Mouse (Mus musculus): ENCODE results near the gene Klhl32.
A peak's percentile ranks its signal among the peaks of the same experiment; 100 is the strongest.
"Not testable (repeated sequence)": the region's sequence is repeated elsewhere in the genome, so short reads cannot be mapped to it uniquely, and the experiment has no call there.

The Klhl32 gene

DNA sequence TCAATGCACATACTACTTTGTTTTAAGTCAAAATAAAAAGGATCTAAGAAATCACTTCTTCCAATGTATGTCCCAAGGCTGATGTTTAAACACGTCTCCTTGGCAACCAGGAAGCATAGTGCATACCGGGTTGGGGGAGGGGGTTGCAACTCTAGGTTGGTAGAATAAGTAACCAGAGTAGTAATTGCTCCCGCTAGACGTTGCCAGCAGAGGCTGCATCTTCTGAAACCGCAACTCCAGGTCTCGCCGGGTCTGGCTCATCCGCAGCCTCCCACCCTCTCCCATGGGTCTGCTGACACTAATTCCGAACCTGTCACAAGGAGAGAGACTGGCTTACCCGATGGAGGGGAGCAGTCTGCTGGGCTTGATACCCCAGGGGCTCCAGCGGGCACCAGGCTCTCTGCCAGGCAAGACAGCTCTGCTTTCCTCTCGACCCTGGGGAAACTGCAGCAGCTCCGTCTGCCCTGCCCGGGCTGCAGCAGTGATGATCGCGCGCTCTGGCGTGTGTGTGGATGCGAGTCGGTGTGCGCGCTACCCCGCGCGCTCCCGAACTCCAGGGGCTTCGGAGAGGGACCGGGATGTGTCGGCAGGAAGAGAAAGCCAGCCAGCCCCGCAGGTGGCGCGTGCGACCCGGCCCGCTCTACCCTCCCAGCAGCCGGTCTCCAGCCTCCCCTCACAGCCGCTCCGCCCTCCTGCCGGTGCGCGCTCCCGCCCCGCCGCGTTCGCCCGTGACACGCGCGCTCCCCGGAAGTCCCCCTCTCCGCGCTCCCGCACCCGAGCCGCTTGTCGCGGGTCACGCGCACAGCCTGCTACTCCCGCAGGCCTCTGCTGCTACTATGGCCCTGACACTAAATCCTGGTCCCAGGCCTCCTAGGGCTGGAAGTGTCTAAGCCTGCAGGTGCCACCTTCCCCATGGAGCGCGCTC is at the start of gene Klhl32:
TSS of gene Klhl32 (minus strand) at position 724 of the 925 bp plus-strand sequence.
- peak; percentile 46 for DNase-seq (ENCODE audit: low read depth, low spot score)

DNA sequence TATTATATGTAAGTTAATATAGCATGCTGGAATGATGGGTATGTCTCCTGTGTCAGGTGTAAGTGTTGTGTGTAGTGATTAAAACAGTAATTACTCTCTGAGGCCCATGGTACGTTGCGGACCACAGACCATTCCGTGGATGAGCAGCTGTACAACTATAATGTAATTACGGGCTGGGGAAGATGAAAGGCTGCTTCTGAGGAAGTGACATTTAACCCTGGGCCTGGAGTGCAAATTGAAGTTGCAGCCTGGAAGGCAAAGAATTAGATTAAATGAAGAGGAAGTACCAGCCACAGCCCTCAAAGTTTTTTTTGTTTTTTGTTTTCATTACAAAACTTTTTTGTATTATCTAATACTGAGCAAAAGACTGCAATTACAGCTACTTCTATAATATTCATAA is 48.2 kb upstream of the Klhl32 start:
- no peak for DNase-seq (ENCODE audit: low read depth, low spot score)

DNA sequence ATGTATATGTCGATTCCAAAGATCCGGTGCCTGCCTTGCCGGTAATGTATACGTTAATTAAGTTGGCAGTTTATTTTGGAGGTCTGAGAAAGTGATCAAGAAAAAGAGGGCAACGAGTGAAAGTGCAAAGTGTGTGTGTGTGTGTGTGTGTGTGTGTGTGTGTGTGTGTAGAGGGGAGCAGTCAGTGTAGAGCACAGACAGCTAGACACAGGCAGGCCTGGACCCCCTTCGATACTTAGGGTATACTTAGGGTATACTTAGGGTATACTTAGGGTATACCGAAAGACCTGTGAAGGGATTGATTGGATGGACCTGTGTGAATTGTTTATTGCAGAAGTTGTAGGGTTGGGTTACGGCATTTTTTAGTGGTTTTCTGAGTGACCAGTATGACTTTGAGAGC is 47.7 kb upstream of the Klhl32 start:
- DNase-seq (ENCODE audit: low read depth, low spot score): no peak

DNA sequence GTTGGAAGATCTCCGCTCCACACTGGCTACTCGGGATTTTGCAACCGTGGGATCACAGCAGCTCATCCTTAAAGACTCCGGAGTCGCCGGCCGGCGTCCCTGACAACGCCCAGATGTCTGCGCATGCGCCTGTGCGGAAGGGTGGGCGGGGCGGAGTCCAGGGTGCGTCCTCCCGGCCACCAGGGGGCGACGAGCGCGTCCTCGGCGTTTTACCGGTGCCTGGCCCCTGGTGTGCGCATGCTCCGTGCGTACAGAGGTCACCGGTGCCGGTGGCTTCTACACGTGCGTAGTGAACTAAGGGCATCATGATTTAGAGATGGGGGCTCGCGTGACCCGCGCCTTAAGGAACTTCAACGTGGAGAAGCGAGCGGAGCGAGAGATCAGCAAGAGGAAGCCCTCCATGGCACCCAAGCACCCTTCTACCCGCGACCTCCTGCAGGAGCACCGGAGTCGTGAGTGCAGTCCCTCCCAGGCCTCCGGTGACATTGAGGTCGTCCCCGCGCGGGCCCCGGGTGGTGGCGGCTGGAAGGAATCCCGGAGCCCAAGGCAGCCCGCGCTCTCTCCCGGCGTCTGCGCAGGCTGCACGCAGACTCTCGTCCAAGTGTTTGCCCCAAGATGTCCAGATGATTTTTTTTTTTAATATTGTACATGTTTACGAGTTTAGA is 47.1 kb upstream of the Klhl32 start, which contains the start of gene Ndufaf4:
TSS of gene Ndufaf4 (plus strand) at position 233 of the 665 bp plus-strand sequence.
- DNase-seq (ENCODE audit: low read depth, low spot score): peak; percentile 95

DNA sequence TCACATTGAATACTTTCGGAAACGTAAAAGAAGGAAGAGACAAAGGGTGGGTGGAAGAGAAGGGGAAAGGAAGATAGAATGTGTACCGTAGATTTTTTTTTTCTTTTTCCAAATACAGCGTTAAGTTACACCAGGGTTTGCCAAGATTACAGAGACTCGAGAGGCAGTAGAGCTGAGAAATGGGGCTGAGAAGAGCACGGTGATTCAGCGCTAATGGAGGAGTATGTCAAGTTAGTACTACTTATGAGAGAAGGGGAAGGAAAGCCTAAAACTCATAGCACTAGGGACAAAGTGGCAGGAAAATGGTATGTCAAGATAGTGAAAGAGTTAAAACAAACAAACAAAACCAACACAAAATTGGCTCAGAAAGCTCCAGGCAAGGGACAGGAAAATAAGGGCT is 46.4 kb upstream of the Klhl32 start:
- DNase-seq (ENCODE audit: low read depth, low spot score): no peak

DNA sequence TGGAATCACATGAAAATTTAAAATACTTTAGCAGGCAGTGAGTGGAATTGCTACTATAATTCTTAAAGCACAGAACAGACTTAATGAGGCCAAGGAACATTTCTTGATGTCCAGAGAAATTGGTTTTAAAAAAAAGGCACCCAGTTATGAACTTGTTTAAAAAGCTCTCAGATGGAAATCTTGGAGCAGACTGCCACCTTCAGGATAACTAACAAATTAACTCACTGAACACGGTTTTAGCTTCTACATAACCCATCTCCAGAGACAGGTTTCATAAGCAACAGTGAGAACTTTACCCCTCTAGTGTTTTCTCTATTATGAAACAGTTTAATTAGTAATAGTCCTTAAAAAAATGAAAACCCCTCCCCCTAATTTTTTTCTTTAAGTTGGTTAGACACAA is 45.9 kb upstream of the Klhl32 start:
- peak; percentile 34 for DNase-seq (ENCODE audit: low read depth, low spot score)

DNA sequence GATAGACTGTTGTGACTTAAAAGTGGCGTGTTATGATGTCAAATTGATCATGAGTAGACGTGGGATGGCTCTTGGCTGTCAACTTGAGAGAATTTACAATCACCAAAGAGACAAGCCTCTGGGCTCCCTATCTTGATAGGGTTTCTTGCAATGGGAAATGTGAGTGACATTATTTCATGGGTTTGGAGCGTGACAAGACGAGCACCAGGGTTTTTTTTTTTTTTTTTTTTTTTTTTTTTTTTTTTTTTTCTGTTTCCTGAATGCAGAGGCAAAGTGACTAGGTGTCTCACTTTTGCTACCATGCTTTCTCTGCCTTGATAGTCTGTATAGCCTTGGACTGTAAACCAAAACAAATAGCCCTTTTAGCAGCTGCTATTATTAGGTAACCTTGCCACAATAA is 43.7 kb upstream of the Klhl32 start:
- DNase-seq (ENCODE audit: low read depth, low spot score): no peak

DNA sequence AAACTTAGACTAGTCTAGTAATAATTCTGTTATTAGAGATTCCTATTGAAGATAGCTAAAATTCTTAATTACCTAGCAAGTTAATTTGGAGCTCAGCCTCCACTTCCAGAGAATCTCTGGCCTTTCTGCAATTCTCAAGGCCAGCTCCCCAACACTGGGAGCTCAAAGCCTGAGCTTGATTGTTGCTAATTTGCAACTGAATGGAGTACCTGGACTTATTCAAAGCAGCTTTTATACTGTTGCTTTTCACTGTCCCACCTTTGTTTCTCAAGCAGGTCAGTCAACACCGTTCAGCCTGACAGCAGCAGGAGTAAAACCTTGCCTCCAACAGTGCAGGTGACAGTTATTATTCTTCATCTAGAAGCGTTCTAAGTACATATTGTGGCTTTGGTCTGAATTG is 41.4 kb upstream of the Klhl32 start:
- DNase-seq (ENCODE audit: low read depth, low spot score): not testable (repeated sequence)

DNA sequence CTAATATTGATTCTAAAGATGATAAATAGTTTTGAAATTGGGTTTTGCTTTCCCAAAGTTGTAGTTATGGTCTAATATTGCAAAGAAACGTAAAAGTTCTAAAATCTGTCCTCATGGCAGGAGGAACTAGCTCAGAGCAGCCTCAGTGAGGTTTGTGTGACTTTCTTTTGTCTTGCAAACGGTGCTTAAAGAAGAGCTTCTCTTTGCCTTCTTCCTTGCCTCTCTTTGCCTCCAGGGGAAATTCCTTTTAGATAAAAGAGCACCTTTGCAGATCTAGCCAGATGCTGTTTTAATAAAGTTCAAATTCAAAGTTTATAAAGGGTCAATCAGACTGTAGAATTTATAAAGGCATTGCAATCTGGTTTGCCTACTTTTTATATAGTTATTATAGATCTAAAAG is 38.5 kb upstream of the Klhl32 start:
- not testable (repeated sequence) for DNase-seq (ENCODE audit: low read depth, low spot score)

DNA sequence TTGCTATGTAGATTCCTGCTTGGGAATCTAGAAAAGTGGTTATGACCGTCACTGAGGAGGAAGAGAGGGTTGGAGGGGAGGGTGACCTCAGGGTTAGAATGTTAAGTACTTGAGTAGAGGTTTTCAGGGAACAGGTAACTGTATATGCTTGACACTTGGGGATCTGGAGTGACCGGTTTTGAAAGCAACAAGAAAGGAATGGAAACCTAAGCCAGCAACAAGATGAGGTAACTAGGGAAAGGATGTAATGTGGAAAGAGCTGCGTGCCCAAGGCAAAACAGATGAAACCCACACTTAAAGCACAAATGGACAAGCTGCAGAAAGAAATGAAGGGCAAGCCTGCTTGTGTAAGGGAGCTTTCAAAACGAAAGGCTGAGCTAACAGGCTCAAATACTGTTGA is 18.3 kb upstream of the Klhl32 start:
- no peak for DNase-seq (ENCODE audit: low read depth, low spot score)

DNA sequence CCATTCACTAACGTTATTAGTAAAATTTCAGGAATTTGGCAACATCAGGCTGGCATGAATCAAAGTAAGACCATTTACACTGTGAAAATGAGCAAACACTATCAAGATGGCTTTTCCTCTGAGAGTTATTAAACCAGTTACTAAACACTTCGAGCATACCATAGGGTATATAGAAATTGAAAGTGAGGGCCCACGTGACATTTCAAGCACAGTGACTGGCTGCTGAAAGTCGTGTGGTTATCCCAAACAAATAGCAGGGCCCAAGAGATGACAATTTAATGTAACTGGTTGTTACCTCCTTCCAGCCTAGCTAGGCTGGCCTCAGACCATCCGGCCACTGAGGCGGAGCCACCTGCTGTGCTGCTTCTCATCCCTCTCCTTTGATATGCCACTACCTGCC is 14.8 kb upstream of the Klhl32 start:
- DNase-seq (ENCODE audit: low read depth, low spot score): no peak

DNA sequence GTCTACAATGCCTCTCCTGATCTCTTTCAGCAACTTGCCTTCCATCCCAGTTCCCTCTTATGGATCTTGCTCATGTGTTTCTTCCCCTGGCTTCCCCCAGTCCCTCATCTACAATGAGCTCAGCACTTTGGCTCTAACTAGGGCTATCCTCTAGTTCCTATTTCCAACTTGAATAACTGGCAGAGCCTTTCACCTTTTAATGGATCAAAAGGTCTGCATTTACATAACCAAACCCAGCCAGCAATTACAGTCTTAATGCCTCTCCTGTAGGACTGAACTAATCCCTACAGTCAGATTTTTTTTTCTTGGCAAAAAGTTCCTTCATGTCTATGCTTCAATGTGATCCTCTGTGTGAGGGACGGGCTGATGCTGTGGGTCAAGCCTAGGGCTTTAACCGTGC is 3.5 kb downstream of the Klhl32 start:
- no peak for DNase-seq (ENCODE audit: low read depth, low spot score)

DNA sequence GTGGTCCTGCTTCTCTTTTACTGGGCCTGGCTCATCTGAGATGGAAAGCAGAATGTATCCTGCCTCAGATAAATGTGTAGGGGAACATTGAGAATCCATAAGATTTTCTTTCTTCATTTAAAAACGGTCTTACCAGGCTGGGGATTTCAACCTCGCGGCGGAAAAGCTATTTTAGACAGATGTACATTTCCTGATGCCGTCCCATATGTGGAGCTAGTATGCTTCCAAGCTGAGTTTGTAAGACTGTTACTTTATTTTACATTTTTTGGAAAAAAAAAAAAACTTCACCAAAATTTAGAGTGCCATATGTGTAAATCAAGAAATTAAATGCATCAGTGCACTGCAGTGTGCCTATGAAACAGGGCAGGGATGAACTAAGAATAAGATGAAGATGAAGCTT is 5.4 kb downstream of the Klhl32 start:
- DNase-seq (ENCODE audit: low read depth, low spot score): no peak

DNA sequence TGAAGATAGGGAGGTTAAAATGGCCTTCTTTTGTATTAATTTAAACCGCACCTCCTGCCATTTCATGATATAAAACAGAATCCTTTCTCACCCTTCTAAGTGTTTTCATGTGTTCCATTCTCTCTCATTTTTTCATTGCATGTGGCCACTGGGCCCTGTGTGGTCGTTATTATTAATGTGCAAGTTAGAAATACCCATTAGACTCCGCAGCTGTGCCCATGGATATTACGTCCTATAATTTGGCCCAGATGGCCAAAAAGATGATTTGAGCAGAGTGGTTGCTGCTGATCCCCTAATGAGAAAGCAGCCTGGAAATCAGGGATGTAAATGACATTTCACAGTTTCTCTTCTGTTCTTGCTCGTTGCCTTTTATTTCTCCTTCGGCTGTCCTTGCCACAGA is 12.4 kb downstream of the Klhl32 start:
- no peak for DNase-seq (ENCODE audit: low read depth, low spot score)

DNA sequence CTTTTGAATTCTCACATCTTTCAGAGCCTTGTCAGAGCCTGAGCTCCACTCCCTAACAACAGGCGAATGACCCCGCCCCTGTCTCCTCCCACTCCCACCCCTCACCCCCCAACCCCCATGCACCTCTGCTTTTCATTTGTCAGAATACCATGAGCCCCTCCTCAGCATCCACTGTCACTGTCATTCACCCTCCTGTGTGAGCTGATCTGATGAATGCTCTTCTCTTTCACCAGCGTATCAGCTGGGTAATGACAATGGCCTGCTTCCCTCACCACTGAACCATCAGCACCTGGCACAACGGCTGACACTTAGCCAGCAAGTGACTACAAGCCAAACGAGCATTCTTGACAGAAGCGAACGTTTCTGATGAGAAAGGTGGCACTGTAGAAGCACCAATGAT is 15.4 kb downstream of the Klhl32 start:
- no peak for DNase-seq (ENCODE audit: low read depth, low spot score)

DNA sequence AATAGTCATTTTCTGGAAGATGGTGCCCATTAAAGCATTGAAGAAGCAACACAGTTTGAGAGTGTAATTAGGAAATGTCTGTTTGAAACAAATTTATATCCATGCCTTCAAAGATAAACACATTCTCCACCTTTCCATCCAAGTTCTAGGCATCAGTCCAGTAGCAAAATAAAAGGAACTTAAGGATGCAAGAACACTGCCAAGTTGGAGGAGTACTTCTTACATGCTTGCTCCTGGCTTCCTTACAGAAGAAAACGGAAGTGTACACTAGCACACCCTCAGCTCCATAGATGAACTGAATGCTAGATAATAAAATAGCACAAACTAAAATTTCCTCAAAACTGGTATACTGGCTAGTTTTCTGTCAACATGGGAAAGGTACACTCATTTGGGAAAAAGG is 42.6 kb downstream of the Klhl32 start:
- DNase-seq (ENCODE audit: low read depth, low spot score): no peak

DNA sequence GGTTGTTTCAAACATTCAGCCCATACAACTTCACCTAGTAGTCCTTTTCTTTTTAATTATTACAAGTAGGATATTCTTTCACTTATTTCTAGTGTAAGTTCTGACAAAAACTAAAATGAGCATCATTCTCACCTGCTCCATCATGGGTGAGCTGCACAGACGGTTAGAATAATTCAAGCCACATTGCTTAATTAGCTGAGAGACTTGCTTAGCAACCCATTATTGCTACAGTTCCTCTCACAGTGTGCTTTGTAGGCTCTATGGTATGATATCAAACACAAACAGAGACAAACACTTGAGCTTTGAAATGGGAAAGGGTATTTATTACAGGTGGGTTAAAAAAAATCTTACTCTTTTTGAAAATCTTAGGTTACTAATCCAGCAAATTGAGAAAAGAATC is 49.0 kb downstream of the Klhl32 start:
- DNase-seq (ENCODE audit: low read depth, low spot score): no peak

DNA sequence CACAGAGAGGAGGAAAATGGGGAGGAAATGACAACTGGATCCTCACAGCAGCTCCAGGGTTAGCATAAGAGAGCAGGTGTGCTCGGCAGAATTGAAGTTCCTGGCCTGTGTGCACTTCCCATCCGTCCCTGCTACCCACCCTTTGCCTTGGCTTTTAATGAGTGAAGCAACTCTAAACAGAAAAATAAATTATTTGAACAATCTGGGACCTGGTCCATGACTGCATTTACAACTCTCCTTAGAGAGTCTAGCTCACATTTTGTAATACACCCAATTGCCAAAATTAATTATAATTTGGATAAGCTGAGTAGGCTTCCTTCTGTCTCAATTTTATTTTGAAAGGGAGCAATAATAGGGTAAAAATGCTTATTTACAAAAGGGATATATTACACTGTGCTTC is 49.6 kb downstream of the Klhl32 start:
- DNase-seq (ENCODE audit: low read depth, low spot score): no peak

DNA sequence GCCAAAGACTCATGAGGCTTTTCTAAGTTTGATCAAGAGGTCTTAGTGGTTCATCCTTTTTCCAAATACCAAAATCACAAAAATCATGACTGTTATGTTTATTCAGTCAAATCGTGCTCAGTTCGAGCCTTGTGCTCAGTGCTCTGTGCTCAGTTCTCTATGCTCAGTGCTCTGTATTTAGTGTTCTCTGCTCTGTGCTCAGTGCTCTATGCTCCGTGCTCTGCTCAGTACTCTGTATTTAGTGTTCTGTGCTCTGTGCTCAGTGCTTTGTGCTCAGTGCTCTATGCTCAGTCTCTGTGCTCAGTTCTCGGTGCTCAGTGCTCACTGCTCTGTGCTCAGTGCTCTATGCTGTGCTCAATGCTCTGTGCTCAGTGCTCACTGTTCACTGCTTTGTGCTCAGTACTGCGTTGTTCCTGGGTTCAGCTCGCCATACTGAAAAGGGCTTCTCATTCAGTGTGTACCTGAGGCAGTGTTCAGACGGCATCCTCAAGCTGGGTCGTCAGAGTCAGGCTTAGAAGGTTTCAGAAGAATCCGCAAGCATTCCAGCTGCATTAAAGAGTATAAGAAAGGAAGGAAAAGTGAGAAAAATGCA is 50.5 kb downstream of the Klhl32 start:
- no peak for DNase-seq (ENCODE audit: low read depth, low spot score)

DNA sequence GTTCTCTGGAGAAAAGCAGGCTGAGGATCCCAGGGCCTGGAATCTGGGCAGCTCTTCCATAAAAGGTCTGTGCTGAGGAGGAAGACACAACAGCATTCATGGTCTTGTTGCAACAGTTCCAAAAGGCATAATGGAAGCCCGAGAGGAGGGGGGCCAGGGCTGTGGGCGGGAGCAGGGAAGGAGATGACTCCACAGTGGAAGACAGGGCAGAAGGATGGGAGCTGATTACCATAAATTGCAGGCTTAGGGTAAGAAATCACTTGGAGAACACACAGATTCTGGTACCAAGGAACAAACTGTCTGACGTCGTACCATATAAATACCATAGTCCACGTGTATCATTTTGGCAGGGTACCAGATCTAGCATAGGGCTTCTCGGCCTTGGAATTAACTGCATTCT is 51.9 kb downstream of the Klhl32 start:
- no peak for DNase-seq (ENCODE audit: low read depth, low spot score)

DNA sequence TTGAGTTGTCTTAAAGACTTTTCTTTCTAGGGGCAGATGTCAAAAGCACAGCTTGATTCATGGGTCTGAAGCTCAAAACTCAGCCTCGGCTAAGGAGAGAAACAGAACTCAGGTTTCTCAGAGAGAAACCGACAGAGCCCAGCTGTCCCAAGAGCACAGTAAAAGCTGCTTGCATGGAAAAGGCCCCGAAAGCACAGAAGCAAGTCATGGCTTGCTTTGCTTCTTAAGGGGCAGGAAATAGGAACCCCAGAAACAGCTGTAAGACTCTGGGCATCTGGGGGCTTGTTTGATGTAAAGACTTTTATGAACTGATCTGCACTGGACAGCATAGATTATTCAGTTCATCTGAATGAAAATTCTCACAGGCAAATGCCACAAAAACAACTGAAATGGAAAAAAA is 53.1 kb downstream of the Klhl32 start:
- no peak for DNase-seq (ENCODE audit: low read depth, low spot score)

DNA sequence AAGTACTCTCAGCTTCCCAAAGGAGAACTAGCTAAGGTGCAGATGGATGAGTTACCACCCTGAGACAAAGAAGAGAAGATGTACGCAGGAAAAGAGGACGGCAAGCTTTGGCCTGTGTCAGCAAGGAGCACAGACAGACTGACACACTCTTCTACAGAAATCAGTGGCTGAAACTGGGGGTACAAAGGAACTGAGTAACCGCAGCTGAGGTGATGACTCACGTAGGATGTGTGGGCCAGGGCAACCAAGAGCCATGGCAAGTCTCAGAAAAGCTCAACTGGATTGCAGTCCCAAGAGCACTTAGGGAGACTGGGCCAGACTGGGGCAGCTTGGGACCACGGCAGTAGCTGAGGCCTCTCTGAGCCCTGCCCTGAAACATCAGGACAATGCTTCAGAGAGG is 53.6 kb downstream of the Klhl32 start:
- no peak for DNase-seq (ENCODE audit: low read depth, low spot score)

DNA sequence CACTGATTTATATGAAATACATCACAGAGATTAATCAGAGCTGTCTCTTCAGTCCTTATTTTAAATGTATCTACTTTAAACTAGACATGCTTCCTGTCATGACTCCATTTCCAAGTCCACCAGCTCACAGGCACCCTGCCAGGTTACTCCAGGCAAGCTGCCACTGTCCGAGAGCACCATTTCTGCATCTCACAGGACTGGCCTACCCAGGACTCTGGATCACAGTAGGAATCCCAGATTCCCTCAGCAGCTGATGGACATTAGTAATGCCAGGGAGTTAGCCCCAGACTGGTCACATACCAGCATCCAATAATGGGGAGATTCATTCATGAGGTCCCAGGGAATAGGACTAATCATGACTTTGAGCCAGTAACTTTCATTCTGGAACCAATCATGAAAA is 54.7 kb downstream of the Klhl32 start:
- DNase-seq (ENCODE audit: low read depth, low spot score): no peak

All from retina, adult 2 months (tissue).